Mouse (Mus musculus) ES-Bruce4 (cell line): ENCODE data around the gene Gnpat. TPM values are rescaled to one million over a fixed set of nuclear protein-coding genes. Genes with fewer than 3 reads are reported as not detected.
A peak's percentile ranks its signal among the peaks of the same experiment; 100 is the strongest.

Source experiments
- H3K27ac ChIP-seq: 2 replicates; pipeline ENCODE4 v1.5.1; 2012; ENCODE audit warnings: low read length, inconsistent platforms; ENCODE audit not compliant: insufficient read depth
- H3K27me3 ChIP-seq: 2 replicates; pipeline ENCODE4 v1.6.1; 2012; ENCODE audit warnings: mild to moderate bottlenecking, low read length, inconsistent platforms; ENCODE audit not compliant: control insufficient read depth, poor library complexity, insufficient read depth, severe bottlenecking
- H3K36me3 ChIP-seq: 2 replicates; pipeline ENCODE4 v1.6.1; 2012; ENCODE audit warnings: inconsistent platforms, mild to moderate bottlenecking, low read length, moderate library complexity; ENCODE audit not compliant: control insufficient read depth, poor library complexity, insufficient read depth, severe bottlenecking
- H3K4me1 ChIP-seq: one replicate; pipeline ENCODE4 v1.8.1; 2011; ENCODE audit warnings: low read length; ENCODE audit not compliant: control insufficient read depth, insufficient read depth
- H3K4me3 ChIP-seq: 2 replicates; pipeline ENCODE4 v1.5.1; 2011; ENCODE audit warnings: low read depth, mild to moderate bottlenecking, low read length
- H3K9ac ChIP-seq: 2 replicates; pipeline ENCODE4 v1.6.1; 2012; ENCODE audit warnings: low read depth, mild to moderate bottlenecking, inconsistent platforms; ENCODE audit not compliant: poor library complexity, severe bottlenecking
- H3K9me3 ChIP-seq: replicated peaks from 2 replicates; pipeline ENCODE4 v1.6.1; 2012; ENCODE audit warnings: mild to moderate bottlenecking, low read length, inconsistent platforms; ENCODE audit not compliant: control insufficient read depth, poor library complexity, insufficient read depth, severe bottlenecking
- CTCF ChIP-seq: IDR thresholded peaks from one replicate; pipeline ENCODE4 v1.8.1; 2011; ENCODE audit warnings: low read depth, low read length
- EP300 ChIP-seq: IDR thresholded peaks from 2 replicates; pipeline ENCODE4 v1.6.1; 2011; ENCODE audit warnings: low read depth, low read length; ENCODE audit not compliant: insufficient read depth
- POLR2A ChIP-seq: IDR thresholded peaks from one replicate; pipeline ENCODE4 v1.8.1; 2011; ENCODE audit warnings: low read length; ENCODE audit not compliant: insufficient read depth
- polyA plus RNA-seq: library from polyadenylated mRNA; stranded (reverse); fragments of >200 nt; gene quantifications from 2 replicates; pipeline ENCODE4 v1.2.4, GENCODE M21; 2011; ENCODE audit warnings: low read depth; ENCODE audit not compliant: missing spikeins, insufficient read depth, insufficient read length

The Gnpat gene
- polyA plus RNA-seq, 1 experiment: 113 TPM

- Histone ChIP-seq H3K36me3 (no peaks in the 10 kb centered on the region), H3K27me3 (no peaks in the 10 kb centered on the region), H3K4me3 (no peak overlapping the region), H3K4me1 (no peaks in the 10 kb centered on the region), H3K9me3 (peaks cover 11% of the 10 kb centered on the region), H3K9ac (no peak overlapping the region), H3K27ac (no peak overlapping the region)
- TF ChIP-seq POLR2A: no peak
- no peak for TF ChIP-seq CTCF
- TF ChIP-seq EP300: no peak
These were observed 42.7 kb upstream of the Gnpat start for GRCm38 (mm10) chr8:124820125-124820524.

DNA sequence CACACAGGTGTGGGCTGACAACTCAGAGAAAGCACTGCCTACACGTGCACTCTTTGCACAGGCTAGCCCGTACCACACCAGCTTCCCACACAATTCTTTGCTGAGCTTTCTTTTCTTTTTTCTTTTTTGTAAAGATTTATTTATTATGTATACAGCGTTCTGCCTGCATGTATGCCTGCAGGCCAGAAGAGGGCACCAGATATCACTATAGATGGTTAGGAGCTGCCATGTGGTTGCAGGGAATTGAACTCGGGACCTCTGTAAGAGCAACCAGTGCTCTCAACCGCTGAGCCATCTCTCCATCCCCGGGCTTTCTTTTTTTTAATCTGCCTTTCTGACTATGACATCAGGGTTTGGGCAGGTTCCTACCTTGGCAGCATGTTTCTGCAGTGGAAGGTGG, 39.3 kb upstream of the Gnpat start:
- no peaks in the 10 kb centered on the region for H3K36me3 ChIP-seq

GRCm38 (mm10) chr8:124826658-124827057, 36.2 kb upstream of the Gnpat start:
- Histone ChIP-seq H3K4me1 (no peaks in the 10 kb centered on the region), H3K27me3 (no peaks in the 10 kb centered on the region), H3K27ac (no peak overlapping the region), H3K4me3 (no peak overlapping the region), H3K9ac (no peak overlapping the region), H3K36me3 (no peaks in the 10 kb centered on the region), H3K9me3 (no peaks in the 10 kb centered on the region)
- TF ChIP-seq CTCF: no peak

More for the DNA sequence above, 39.3 kb upstream of the Gnpat start:
- Histone ChIP-seq H3K4me1 (no peaks in the 10 kb centered on the region), H3K4me3 (no peak overlapping the region), H3K9me3 (no peaks in the 10 kb centered on the region), H3K27ac (no peak overlapping the region), H3K27me3 (no peaks in the 10 kb centered on the region), H3K9ac (no peak overlapping the region)
- TF ChIP-seq POLR2A (no peak), CTCF (peak; percentile 3), EP300 (no peak)

- Histone ChIP-seq H3K36me3 (no peaks in the 10 kb centered on the region), H3K27ac (no peak overlapping the region), H3K9me3 (no peaks in the 10 kb centered on the region), H3K4me1 (no peaks in the 10 kb centered on the region), H3K4me3 (no peak overlapping the region), H3K27me3 (no peaks in the 10 kb centered on the region), H3K9ac (no peak overlapping the region)
- TF ChIP-seq CTCF (peak; percentile 76), POLR2A (no peak)
These were observed 35.4 kb upstream of the Gnpat start for GRCm38 (mm10) chr8:124827387-124827786.

GRCm38 (mm10) chr8:124828561-124829240, 34.1 kb upstream of the Gnpat start:
- Histone ChIP-seq H3K4me3 (no peak overlapping the region), H3K27ac (no peak overlapping the region), H3K4me1 (no peaks in the 10 kb centered on the region), H3K9me3 (no peaks in the 10 kb centered on the region), H3K9ac (no peak overlapping the region), H3K27me3 (no peaks in the 10 kb centered on the region), H3K36me3 (no peaks in the 10 kb centered on the region)
- TF ChIP-seq EP300 (no peak), CTCF (no peak), POLR2A (no peak)

- H3K27ac ChIP-seq: no peak overlapping the region
- H3K4me3 ChIP-seq: peak overlapping the region; percentile 13
- H3K9me3 ChIP-seq: no peaks in the 10 kb centered on the region
- no peaks in the 10 kb centered on the region for H3K27me3 ChIP-seq
- no peaks in the 10 kb centered on the region for H3K4me1 ChIP-seq
- no peaks in the 10 kb centered on the region for H3K36me3 ChIP-seq
- TF ChIP-seq EP300 (no peak), CTCF (no peak), POLR2A (no peak)
- no peak overlapping the region for H3K9ac ChIP-seq
These were observed 32.8 kb upstream of the Gnpat start for GRCm38 (mm10) chr8:124830050-124830449.
